Mouse (Mus musculus): Measurements from ENCODE around the gene Olfr679.

DNA sequence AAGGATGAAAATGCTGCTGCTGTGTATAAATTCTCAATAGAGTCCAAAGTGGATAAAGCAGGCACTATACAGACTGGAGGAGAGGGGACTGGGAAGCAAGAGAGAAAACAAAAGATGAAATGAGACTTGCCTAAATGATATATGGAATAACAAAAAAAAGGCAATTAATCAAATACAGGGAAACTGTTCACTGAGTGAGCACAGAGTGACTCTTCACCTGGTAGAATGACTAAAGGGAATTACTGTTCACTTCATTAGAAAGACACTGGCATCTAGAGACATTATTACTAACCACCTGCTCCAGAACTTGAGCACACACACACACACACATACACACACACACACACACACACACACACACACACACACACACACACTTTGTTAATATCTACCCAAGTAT is 48.6 kb upstream of the Olfr679 start, which contains the start of gene Olfr676:
- no peak for TF ChIP-seq POLR2A (IDR thresholded peaks at IDR 0.05; ENCODE audit: low read depth, low read length)
- no peak for TF ChIP-seq CTCF (IDR thresholded peaks at IDR 0.05; ENCODE audit: extremely low read depth, insufficient read length, insufficient replicate concordance, low read depth, low read length)

Measured in small intestine, adult 2 months (tissue).